Mouse (Mus musculus) frontal cortex, postnatal 36 days (tissue): ENCODE results near the gene Ccdc155.
A peak's percentile ranks its signal among the peaks of the same experiment; 100 is the strongest.

Experiments used
- DNase-seq, 2 experiments: peaks; one replicate each; pipeline ENCODE4 v3.0.0; 2022; ENCODE audit warnings: low spot score in 2 of 2

Ccdc155 gene

DNA sequence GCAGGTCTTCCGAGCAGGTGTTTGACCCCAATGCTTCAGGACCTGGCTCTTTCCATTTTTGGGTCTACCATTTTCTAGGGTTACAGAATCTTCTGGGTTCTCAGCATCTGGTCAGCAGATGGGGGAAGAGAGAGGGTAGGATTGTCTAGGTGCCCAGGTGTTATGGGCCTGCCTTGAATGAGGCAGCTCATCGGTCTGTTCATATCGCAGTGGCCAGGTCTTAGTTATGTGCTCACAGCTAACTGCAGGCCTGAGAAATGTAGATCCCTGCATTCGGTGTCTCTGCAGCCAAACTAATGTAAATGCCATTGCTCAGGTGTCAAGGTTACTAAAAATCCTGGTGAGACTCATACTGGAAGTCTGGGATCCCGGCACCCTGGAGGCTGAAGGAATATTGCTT, 21.7 kb upstream of the Ccdc155 start:
- no peak for DNase-seq

DNA sequence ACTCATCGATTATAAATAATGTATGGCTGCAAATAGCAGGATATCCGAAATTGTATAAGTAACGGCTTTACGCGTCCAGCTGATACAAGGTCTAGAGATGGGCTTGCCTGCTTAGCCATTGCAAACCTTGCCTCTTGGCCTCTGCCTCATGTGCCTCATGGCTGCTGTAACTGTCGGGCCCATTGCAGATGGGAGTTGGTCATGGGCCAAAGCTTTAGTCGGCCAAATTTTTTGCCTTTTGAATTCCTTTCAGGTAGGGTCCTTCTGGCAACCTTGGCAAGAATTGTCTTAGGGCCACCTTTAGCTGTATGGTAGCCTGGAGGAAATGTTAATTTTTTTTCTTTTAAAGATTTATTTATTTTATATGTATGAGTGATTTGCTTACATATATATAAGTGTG, 20.1 kb upstream of the Ccdc155 start:
- DNase-seq: no peak

DNA sequence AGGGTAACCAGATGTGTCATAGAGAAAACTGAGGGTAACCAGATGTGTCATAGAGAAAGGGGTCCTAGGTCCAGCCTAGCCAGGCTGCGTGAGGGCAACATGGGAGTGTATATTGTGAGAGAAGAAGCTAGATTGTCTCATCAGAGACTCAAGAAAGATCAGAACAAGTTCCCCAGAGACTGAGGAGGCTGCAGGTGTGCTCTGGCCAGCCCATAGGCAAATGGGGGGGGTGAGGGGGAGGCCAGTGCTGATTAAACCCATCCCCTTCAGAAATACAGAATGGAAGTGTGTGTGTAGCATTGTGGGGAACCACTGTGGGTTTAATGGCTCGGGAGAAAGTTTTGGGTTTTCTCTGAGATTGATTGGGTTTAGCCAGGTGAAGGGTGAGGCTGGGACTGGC, 17.0 kb upstream of the Ccdc155 start:
- DNase-seq: no peak

DNA sequence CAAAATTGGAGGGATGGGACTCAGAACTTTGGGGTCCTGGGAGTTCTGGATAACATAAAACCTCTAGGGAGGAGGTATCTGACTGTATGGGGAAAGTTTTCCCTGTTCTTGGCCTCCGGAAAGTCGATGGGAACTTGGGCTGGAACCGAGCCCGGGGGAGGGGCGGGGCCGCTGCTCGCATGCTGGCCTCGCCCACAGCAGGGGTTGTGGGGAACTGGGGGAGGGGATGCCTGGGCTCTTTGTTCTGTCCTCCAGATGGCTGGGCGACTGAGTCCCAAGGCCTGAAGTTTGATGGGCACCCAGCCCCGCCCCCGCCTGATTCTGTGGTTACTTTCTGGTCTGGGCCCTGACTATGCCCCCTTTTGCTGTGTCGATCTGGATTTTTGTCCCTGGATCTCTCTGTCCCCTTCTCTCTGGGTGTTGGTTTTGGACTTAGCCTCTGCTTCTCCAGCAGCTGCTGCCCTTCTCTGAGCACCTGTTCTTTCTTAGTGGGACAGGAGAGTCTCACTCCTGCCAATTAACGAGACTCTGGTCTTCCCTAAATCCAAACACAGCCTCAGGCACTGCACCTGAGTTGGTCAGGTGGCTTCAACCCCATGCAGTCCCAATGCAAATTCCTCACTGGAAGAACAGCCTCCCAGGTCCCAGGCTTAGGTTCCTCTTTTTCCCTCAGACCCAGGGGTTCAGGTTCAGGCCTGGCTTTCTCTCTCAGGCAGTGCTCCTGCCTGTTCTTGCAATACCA, 11.9 kb upstream of the Ccdc155 start:
- DNase-seq: no peak

DNA sequence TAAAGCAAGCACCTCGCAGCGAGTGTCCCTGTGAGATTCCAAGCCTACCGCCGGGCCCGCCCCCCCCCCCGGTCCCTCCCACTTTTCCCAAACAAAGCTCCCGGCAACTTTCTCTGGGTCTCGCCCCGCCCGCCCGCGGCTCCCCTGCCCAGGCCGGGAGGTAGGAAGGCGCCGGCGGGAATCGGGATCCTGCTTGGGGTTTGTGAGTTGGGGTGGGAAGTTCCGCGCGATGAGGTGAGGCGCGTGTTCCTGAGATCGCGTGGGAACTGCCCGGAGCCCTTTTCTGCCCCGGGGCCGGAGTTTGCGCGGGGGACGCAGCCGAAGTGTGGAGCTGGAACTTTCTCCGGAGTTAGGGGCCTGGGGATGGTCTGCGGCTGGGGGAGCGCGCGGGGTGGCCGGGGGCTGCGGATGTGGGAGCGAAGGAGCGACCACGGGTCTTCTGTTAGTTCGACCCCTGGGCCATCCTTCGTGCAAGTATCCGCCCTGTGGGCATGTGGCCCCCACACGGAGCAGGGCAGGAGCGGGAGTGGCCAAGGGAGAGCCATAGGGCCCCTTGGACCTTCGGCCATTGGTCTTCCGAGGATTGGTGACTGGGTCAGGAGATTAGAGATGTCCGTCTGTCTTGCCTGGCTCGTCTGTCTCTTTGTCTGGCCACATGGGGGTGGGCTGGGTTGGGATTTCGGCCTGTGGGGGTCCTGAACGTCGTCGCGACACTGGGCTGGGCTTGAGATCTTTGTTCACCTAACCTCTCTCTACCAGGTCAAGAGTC, 11.2 kb upstream of the Ccdc155 start, which contains the start of gene Tead2:
Gene Tead2, plus strand, starts transcription at position 81 of the 769 bp plus-strand sequence.
- DNase-seq: no peak

DNA sequence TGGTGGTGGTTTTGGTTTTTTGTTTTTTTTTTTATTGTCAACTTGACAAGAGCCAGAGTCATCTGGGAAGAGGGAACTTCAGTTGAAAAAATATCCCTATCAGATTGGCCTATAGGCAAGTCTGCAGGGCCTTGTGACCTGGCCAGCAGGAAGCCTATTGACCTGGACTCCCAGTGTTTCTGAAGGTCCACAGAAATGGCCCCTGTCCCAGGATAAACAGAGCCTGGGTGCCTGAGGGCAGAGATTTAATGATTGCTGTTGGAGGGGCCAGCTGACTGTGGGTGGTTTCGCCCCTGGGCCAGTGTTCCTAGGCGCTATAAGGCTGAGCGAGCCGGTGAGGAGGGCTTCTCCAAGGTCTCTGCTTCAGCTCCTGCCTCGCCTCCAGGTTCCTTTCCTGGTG, 9.0 kb upstream of the Ccdc155 start:
- DNase-seq: no peak

DNA sequence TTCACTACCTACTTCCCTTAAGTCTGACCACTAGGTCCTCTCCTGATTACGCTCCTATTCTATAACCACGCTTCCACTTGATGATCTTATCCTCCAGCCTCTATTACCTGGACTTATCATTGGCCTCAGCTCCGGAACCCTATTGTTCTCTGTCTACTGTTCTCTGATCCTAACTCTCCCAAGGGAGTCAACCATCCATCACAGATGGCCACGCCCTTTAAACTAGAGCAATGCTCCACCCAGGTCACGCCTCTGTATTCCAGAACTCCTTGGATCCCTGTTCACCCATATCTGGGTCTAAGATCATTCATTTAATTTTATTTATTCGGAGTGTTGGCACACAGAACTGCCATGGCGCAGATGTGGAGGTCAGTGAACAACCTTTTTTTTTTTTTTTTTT, 7.7 kb upstream of the Ccdc155 start:
- DNase-seq: no peak

DNA sequence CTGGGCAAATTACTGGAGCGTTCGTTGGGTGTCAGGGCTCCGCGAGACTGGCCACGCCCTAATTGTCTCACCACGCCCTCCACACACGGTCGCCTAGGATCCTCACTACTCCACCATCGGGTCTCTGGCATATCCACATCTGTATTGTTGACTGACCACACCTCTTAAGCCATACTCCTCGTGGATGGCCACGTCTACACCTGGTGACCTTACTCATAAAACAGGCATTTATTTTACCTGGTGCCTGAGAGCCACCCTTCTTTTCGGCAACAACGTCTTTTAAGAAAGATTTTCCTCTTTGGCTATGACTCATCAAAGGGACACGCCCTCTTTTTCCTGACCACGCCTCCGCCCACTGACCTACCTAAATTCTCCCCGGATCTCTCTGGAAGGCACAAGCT, 7.2 kb upstream of the Ccdc155 start, which contains the start of gene Dkkl1:
Gene Dkkl1, minus strand, starts transcription at position 297 of the 401 bp plus-strand sequence.
- DNase-seq: no peak

DNA sequence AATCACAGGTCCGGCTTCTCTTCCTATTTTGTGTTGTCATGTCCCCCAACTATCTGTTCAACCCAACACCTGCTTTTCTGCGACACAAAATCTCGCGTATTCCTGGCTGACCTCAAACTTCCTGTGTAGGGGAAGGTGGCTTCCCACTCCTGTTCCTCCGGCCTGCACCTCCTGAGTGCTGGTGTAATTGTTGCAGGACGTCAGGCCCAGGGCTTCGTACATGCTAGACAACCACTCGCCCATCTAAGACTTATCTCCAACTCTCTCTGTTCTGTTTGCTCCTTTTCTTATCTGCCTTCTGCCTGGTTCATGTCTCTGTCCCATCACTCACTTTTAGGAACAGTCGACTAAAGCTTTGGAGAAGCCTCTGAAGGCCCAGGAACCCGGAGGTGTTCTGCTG, 6.4 kb upstream of the Ccdc155 start:
- DNase-seq: no peak

DNA sequence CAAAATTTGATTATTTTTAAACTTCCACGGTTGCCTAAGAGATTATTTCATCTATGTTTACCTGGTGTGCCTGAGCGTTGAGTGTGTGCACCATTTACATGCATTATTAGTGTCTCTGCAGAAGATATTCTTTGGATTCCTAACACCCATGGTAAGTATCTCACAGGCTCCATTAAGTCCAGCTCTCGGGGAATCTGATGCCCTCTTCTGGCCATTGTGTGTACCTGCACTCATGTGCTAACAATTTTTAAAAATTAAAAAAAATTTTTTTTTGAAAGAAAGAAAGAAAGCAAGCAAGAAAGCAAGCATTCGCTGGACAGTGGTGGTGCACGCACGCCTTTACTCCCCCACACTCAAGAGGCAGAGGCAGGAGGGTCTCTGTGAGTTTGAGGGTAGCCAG, 3.6 kb upstream of the Ccdc155 start:
- no peak for DNase-seq

DNA sequence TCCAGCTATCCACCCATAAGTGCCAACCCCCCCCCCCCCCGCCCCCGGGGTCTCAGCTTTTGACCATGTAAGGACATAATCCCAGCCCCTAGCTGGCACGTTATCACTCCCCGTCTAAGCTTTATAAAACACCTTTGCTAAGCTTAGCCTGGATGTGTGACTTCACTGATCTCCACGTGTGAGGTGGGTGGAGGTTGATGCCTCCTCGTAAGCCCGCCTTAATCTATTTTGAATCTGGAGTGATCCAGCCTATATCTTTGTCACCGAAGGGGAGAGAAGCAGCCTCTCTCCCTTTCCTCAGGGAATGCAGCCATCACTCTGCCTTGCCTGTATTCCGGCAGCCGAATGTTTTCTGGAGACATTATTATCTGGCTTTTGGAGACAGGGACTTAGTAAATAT, 2.0 kb downstream of the Ccdc155 start:
- peak in 1 of 2 experiments; percentile 53 for DNase-seq

DNA sequence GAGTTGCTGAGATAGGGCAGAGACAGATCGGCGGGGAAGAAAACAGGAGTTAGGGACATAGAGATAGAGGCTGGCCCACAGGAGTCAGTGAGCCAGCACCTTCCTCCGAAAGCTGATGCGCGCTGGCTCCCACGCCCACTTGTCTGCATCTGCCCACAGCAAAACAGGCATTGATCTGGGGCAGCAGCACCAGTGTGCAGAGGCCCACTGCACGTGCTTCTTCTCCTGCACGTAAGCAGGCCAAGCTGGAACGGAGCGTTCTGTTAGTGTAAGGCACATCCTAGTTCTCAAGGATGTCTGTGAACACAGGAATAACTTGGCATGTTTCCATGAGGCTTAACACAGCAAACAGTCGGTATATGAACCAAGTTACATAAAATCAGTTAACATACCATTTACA, 5.7 kb downstream of the Ccdc155 start:
- DNase-seq: peak; percentile 53 to 65

DNA sequence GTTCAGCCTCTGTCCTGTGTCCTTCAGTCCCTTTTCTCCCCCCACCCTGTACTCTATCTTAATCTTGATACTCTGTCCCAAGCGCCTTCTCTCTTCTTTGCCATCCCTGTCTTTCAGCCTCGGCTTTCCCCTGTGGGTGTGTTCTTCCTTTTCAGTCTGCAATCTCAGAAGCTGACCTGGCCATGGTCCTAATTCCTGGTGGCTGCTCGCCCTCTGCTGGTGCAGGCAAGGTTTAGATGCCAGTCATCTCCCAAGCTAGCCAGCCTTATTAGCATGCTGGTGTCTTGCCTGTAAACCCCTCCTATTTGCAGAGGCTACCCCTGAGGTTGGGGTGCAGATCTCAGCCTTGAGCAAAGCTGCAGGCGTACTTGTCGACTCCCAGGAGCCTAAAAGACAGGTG, 6.3 kb downstream of the Ccdc155 start:
- peak; percentile 63 to 78 for DNase-seq

DNA sequence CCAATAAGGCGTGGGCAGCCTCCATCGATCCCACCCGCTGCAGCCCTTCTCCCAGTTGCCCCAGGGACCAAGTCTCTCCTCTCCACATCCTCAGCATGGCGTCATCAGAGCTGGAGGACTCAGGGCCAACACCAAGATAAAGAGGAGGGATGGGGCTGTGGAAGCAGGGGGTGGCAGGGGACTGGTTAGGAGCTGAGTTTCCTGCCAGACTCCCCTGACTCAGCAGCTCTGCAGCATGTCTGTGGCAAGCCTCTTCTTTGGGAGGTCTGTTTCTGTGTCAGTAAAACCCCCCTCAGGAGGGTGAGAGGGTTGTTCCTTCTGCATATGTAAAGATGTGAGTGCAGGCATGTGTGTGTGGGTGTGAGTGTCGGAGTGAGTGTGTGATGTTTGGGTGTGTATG, 7.7 kb downstream of the Ccdc155 start:
- no peak for DNase-seq

DNA sequence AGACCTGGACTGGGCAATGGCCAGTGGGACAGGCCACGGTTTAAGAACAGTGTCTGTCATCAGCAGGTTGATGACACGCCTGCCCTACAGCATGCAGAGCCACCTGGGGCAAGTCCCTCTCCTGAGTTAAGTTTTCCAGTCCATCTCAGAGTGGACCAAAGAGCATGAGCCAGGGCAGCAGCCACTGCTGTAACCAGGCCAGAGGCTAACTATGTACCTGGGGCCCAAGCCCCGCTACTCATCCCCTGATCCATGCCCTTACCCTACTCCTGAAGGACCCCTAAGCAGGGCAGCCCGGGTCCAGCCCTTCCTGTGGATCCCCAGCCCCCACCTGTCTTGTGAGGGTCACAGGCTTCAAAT, 8.5 kb downstream of the Ccdc155 start:
- no peak for DNase-seq

DNA sequence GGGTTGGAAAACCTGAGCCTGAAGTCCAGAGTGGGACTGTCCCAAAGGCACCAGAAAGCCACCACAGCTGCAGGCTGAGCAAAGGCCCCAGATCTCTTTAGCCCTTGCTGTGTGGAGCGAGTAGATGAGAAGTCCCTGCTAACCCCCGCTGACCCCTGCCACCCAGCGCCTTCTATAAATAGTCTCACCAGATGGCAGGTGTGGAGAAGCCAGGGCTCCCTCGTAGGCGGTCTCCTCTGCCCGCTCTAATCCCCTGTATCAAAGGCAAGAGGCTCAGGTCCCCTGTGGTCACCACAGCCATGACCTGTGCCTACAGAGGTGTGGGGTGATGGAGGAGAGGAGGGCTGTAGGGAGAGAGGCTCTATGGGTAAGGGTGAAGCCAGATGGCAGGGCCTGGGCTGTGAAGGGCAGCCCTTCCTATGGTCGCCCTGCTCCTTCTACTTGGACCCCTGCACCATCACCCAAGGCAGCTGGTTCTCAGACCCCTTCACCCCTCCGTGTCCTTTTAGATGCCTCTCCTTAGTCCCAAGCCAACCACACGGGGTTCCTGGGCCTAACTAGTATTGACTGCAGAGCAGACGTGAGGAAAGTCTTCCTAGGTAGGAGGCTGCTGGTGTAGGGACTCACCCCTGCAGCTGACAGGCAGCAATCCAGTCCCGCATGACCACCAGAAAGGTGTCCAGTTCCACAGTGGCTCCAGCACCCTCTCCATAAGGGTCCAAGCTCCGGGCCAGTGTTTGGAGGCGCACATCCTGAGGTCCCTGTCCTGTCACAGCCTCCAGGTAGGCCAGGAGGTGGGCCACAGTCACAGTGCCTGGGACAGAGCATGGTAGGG, 9.1 kb downstream of the Ccdc155 start:
- DNase-seq: no peak

DNA sequence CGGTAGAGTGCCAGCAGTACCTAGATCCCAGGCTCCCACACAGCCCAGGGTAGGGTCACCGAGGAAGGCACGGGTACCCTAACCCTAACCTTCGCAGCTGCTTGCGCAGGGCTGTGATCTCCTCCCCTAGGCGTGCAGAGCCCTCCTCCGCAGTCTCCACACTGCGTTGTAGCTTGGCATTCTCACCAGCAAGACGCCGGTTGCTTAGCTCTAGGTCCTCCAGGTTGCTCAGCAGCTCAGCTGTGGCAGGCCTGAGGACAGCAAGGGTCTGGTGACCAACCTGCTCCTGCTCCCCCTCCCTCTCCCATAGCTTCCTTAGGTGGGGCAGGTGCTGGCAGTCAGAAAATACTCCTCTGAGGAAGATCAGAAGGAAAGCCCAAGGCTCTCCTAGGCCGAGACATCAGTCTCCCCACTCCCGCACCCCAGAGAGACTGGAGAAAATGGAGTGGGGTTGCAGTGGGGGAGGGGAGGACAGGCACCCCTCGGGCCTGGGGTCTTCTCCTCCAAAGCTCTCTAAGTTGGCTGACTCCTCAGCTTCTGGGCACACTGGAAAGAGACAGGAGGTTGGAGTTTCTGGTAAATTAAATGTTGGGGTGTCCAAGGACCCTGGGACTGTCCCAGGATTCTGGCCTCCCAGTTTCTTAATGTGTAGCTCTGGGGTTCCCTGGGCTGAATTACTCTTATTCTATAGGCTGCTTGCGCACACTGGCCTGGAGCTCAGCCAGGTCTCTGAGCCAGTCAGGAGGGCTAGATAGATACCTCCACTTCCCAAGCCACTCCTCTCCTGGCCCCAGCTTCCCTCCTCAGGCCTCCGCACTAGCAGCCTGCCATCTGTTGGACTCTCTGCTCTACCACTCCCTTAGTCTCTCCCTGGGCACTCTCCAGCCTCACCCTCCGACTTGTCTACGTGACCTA, 10.6 kb downstream of the Ccdc155 start:
- no peak for DNase-seq

DNA sequence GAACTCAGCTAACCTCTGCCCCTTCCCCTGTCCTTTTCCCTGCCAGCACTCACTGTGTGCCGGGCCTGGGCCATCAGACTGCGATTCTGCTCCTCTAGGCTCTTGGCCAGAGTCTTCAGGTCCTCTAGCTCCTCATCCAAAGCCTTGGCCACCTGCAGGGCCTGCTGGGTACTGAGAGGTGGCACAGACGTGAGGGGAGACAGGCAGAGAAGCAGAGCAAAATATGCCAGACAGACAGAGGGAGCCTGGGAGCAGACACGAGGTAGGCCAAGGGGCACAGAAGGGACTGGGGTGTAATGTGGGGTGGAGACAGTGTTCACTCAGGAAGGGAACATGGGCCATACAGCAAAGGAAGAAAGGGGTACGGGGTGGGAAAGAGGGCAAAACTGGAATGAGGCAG, 11.3 kb downstream of the Ccdc155 start:
- DNase-seq: no peak

DNA sequence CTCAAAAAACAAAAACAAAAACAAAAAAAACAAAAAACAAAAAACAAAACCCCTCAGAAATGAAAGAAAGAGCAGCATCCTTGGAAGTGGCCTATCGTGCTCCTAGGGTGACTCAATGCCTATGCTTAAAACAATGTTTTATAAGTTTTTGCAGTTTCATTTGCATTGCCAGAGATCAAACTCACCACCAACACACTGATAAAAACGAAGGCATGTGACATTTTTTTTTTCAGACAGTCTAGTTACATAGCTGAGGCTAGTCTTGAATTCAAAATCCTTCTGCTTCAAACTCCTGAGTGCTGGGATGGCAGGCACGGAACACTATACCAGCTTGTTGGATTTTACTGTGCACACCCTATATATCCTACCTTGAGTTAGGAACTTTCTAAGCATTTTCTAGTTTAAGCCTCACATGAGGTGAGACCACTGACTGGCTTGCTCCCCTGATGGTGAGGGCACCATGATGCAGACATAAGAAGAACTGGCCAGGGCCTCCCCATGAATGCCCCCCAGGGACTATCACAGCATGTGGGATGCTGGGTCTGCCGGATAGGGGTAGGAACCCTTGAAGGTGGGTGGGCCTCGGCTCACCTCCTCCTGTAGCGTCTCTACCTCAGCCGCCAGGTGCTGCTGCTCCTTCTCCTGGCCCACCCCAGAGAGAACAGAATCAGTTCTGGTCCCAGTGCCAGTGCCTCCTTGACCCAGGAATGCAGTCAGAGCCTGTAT, 11.9 kb downstream of the Ccdc155 start:
- DNase-seq: no peak

DNA sequence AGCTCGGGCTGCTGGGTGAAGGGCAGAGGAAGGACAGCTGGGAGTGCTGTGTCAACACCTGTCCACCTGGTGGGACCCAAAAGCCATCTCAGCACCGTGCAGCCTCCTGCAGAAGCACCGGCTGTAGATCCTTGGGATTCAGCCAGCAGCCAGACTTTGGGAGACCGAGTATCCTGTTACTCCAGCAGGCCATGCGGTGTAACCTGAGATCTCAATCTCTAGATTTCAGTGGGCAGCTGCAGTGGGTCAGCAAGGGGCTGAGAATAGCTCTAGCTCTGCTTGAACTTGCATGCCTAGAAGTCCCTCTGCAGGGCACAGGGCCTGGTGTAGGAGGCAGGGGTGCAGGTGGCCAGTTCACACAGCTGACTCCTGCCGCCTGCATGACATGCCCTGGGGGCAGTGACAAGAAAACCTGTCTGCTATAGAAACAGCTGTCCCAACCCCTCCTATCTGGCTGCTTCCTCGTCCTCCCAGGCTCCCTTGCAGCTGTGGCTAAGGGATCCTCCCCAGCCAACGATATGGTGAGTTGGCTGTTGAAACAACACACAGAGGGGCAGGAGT, 12.8 kb downstream of the Ccdc155 start:
- DNase-seq: no peak
